Mouse (Mus musculus): ENCODE data around the gene Kdm5a. TPM values are rescaled to one million over a fixed set of nuclear protein-coding genes. Genes with fewer than 3 reads are reported as not detected.
A peak's percentile ranks its signal among the peaks of the same experiment; 100 is the strongest.

The Kdm5a gene
- 10 to 100 TPM; 21.1 to 23.8 TPM for total RNA-seq (2021)
- long read RNA-seq, experiment 1, partial matches to known transcripts, result 1 of 5 reads
- long read RNA-seq, experiment 1, other reads (novel, unspliced or antisense), result 4 of 5 reads
- long read RNA-seq, experiment 2, full-length matches to known transcripts, result 1 of 4 reads
- long read RNA-seq, experiment 2, partial matches to known transcripts, result 1 of 4 reads
- long read RNA-seq, experiment 2, other reads (novel, unspliced or antisense), result 2 of 4 reads

GRCm38 (mm10) chr6:120363688-120364522 is at the start of gene Kdm5a, which contains the start of gene Ccdc77:
Kdm5a (plus strand) TSS chr6:120364124.
Ccdc77 (minus strand) TSS chr6:120364374.
- intact Hi-C loops (cut with DNase I; ENCODE audit: low total_unique reads), result no loop called here
- peak; percentile 90 for DNase-seq

GRCm38 (mm10) chr6:120318303-120318940 is 45.5 kb upstream of the Kdm5a start:
- DNase-seq, result no peak
- intact Hi-C loops (cut with DNase I; ENCODE audit: low total_unique reads), result no loop called here

DNA sequence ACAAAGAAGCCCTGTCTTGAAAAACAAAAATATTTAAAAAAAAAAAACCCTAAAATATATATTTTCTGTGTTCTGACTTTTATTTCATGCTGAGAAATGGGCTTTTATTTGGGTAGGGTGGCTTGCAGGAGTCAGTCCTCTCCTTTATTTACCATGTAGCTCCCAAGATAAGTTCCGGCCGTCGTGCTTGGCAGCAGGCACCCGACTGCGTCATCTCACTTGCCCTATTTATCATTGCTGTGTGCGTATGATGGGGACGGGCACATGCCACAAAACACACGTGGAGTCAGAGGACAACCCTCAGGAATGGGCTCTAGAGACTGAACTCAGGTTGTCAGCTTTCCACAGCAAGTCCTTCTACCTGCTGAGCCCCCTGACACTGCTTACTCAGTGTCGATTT is 44.8 kb upstream of the Kdm5a start:
- intact Hi-C loops (cut with DNase I; ENCODE audit: low total_unique reads), result no loop called here
- no peak for DNase-seq

- intact Hi-C loops (cut with DNase I; ENCODE audit: low total_unique reads), result no loop called here
Observed at GRCm38 (mm10) chr6:120320369-120320768, 43.6 kb upstream of the Kdm5a start.

DNA sequence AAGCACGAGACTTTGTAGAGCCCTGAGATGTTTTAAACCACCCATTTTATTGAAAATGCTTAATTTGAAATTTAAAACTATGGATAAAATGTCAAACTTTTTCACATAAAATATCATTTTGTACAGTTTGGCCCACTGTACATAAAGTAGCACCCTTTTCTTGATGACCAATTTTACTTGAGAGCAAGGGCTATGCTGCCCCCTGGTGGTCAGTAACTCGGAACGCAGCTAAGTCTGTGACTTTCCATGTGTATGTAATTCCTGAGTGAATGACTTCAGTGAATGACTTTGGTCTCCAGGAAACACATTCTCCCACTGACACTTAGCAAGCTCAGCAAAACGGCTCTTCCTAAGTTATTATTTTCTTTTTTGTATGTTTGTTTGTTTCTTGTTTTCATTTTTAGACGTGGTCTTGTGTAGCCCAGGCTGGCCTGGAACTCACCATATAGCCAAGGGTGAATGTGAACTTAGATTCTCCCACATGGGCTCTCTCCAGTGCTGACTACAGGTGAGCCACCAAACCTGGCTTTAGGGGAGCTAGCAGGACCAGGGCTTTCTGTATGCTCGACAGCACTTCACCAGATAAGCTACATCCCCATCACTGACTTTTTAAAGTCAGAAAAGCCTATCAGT is 39.5 kb upstream of the Kdm5a start:
- intact Hi-C loops (cut with DNase I; ENCODE audit: low total_unique reads), result loop anchor here (2.0 kb wide), 1 partner anchor 102 kb away; no protein-coding TSS in a partner anchor
- DNase-seq, result peak; percentile 56

More at GRCm38 (mm10) chr6:120320369-120320768, 43.6 kb upstream of the Kdm5a start:
- no peak for DNase-seq

DNA sequence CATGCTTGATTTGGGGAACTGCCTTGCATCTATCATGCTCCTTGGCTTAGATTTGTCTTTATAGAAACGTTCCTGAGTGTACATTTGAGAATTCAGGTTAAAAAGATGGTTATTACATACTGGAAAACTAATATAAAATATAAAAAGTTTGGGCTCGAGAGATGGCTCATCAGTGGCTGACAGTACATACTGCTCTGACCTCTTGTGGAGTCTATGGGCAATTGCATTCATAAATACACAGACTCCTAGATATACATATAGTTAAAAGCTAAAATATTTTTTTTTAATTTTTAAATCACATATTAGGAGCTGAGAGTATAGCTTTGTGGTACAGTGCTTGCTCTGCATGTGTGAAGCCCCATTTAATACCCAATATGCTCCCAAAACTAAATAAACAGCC is 31.6 kb upstream of the Kdm5a start:
- DNase-seq, result no peak
- intact Hi-C loops (cut with DNase I; ENCODE audit: low total_unique reads), result no loop called here

DNA sequence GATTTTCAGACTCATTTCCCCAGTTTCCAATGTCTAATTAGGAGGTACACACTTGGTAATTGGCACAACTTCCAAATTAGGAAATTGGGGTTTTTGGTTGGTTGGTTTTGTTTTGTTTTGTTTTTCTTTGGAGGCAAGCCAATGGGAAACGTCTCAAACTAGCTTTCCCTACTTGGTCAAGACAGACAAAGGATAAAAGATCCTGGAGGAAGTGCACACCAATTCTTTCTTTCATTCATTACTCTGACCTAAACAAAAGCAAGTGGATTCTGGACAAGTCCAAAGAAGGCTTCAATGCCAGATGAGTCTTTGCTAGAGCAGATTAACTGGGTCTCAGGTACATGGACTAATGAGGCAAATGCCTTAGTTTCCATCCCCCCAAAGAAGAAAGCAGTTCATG is 19.9 kb upstream of the Kdm5a start:
- no peak for DNase-seq
- intact Hi-C loops (cut with DNase I; ENCODE audit: low total_unique reads), result no loop called here

DNA sequence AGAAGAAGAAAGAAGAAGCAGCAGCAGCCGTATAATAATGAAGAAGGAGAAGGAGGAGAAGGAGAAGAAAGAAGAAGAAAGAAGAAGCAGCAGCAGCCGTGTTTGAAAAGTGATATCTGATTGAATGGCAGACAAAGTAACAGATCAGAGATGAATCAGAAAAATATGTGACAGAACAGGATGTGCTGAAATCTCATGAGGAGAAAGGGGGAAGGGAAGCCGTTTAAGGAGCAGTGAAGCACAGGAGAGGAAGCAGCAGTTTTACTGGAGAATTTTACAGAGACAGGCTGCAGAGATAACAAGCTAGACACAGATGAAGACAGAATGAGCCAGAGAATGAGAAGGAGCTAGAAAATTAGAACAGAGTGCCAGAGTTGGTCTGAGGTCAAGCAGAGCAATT is 14.9 kb upstream of the Kdm5a start:
- intact Hi-C loops (cut with DNase I; ENCODE audit: low total_unique reads), result no loop called here
- DNase-seq, result no peak

GRCm38 (mm10) chr6:120356478-120356877 is 7.4 kb upstream of the Kdm5a start:
- DNase-seq, result no peak
- intact Hi-C loops (cut with DNase I; ENCODE audit: low total_unique reads), result no loop called here

- intact Hi-C loops (cut with DNase I; ENCODE audit: low total_unique reads), result no loop called here
- DNase-seq, result peak; percentile 82
Observed at GRCm38 (mm10) chr6:120356951-120357945, 6.7 kb upstream of the Kdm5a start.

DNA sequence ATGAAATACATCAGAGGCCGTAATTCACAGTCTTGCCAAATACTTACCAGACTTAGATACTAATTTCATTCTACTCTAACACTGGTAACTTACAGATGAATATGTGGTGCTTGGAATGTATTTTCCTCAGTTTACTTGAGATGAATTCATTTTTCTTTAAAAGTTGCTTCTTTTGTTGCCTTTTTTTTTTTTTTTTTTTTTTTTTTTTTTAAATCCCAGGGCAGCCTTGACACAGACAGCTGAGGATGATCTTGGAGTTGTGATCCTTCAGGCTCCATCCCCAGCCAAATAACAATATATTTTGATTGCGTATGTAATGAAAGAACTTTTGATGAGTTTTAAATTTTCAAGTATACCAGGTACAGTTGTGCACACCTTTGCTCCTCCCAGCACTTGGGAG is 1.8 kb upstream of the Kdm5a start:
- intact Hi-C loops (cut with DNase I; ENCODE audit: low total_unique reads), result no loop called here
- DNase-seq, result no peak

DNA sequence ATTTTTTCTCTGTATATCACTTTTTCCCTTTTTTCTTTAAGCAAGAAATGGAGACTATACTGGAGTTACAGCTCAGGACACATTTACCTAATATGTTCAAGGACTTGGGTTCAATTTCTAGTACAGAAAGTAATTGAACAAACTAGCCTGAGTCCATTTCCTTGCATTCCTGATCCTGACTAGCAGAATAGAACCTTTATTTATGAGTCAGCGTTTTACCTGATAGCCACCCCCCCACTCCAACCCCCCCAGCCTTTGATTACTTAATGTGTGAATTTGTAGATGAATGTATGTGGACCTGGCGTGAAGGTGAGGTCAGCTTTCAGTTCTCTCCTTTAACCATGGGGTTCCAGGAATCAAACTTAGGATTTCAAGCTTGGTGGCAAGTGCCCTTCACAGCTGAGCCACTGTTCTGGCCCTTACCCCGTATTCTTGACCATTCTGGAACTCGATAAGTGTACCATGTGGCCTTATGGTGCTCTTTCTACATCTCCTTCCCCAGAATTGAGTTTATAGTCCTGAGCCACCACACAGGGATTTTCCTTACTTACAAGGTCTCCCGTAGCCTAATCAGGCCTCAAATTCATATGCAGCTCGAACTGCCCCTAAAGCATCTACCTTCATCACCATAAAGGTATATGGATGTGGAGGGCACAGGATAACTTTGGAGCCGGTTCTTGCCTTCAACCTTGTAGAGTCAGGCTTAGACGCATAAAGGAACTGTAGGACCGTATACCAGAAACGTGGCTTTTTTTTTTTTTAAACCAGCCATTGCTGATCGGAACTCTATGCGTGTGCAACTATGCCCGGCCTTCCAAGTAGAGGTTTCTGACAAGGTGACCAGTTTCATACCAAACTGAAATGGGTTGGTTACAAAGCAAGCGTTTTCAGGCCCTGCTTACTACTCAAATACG is 893 bp upstream of the Kdm5a start:
- no peak for DNase-seq
- intact Hi-C loops (cut with DNase I; ENCODE audit: low total_unique reads), result no loop called here

- DNase-seq, result no peak
- intact Hi-C loops (cut with DNase I; ENCODE audit: low total_unique reads), result no loop called here
Observed at GRCm38 (mm10) chr6:120364523-120364905, 590 bp downstream of the Kdm5a start.

- intact Hi-C loops (cut with DNase I; ENCODE audit: low total_unique reads), result no loop called here
- no peak for DNase-seq
Observed at GRCm38 (mm10) chr6:120365051-120365450, 1.1 kb downstream of the Kdm5a start.

GRCm38 (mm10) chr6:120376736-120377135 is 12.8 kb downstream of the Kdm5a start:
- intact Hi-C loops (cut with DNase I; ENCODE audit: low total_unique reads), result no loop called here
- no peak for DNase-seq

DNA sequence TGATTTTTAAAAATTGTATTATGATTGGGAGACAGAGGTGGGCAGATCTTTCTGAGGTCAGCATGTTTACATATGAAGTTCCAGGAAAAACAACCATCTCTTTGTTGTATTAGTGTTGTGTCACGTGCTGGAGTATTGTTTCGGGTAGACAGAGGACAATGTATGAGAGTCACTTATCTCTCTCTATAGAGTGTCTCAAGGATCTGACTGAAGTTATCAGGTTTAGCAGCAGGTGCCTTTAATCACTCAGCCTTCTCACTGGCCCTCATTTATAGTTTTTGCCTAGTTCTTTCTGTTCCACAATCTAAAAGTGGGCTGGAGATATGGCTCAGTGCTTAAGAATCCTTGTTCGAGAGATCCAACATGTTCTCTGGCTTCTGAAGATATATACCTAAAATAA is 26.1 kb downstream of the Kdm5a start:
- intact Hi-C loops (cut with DNase I; ENCODE audit: low total_unique reads), result no loop called here

GRCm38 (mm10) chr6:120392811-120393210 is 28.9 kb downstream of the Kdm5a start:
- DNase-seq, result no peak
- intact Hi-C loops (cut with DNase I; ENCODE audit: low total_unique reads), result no loop called here

More for the DNA sequence above, 26.1 kb downstream of the Kdm5a start:
- no peak for DNase-seq
